Mouse (Mus musculus): ENCODE results near the gene Gm10198.

Gene Gm10198

DNA sequence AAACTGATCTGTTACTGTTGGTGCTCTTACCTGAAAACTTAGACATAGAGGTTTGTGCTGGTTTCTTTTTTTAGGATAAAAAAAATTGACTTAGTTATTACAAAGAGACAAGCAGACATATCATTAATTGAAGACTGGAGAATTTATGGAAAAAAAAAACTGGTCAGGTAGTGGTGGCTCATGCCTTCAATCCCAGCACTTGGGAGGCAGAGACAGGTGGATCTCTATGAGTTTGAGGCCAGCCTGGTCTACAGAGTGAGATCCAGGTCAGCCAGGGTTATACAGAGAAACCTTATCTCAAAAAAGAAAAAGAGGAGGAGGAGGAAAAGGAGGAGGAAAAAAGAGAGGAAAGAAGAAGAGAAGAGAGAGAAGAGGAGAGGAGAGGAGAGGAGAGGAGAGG lies at the start of gene Gm10198:
Gm10198 (plus strand) TSS at position 301 of the 400 bp plus-strand sequence.
- DNase-seq (ENCODE audit: low read depth): no peak

DNA sequence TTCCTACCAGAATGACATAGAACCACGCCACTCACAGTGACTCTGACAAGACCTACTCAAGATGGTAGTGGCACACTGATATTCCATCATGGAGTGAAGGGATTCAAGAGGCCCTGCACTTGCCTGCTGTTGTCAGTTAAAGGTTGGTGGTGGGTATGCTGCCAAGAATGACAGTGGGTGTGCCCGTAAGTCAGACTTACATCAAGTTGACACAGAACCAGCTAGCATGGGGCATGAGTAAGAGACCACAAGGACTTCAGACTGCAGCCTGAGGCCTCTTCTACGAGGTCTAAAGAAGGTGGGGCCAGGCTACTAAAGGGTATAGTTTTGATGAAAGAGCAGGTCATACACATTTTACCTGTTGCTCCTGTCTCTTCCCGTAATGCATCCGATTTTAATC lies 47.3 kb upstream of the Gm10198 start:
- no peak for DNase-seq (ENCODE audit: low read depth)

DNA sequence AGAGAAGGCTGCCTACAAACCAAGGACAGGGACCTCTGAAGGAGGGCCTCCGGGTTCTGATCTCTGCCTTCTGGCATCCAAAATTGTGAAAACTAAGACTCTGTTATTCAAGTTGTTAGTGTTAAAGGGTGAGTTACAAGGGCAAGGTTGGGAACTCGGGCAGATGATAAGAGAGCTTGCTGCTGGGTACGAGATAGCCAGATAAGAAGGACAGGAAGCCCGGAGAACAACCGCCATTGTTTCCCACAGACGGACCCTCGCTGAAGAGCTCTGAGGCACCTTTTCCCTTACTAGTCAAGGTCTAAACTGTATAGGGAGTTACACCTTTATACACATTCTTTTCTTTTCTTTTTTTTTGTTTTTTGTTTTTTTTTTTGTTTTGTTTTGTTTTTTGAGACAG lies 39.8 kb upstream of the Gm10198 start:
- no peak for DNase-seq (ENCODE audit: low read depth)

DNA sequence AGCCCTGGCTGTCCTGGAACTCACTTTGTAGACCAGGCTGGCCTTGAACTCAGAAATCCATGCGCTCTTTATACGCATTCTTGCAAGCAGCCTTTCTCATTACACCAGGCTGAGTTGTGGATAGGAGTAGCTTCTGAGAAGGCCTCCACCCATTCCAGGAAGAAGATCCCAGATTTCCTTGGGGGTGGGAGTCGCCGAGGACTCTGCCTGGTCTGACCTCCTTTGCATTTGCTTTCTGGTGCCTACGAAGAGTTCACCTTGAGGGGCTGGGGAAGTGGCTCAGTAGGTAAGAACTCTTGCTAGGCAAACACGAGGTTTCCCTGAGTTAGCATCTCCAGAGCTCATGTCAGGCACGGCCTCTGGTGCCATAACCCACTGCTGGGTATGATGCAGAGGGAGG lies 39.4 kb upstream of the Gm10198 start:
- no peak for DNase-seq (ENCODE audit: low read depth)

DNA sequence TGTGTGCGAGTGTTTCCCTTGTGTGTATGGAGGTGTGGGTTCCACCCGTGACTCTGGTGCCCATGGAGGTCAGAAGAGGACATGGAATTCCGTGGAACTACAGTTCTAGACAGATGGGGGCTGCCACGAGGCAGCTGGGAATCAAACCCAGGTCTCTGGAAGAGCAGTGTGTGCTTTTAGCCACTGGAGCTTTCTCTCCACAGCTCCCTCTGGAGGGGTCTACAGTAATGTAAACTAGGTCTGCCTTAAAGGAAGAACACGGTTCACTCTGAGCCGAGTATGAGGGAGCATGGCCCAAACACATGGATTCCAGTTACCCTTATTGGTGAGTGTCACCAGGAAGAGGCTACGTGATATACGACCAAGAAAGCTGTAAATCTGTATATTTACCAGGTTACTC lies 38.6 kb upstream of the Gm10198 start:
- no peak for DNase-seq (ENCODE audit: low read depth)

DNA sequence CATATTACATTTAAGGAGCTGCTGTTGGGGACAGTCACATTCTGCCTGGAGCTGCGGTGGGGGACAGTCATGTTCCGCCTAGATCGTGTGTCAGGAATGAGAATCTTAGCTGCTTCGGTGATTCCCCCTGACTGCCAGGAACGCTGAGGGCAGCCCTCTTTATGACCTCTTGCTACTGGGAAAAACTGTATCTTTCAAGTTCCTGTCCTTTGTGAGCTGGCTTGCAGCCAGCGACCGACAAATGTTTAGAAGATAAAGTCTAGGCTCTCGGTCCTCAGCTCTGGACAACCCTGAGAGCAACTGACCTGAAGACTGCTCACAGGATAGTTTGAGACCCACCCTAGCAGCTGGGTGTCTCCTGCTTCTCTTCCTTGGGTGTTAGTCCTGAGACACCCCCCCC lies 37.3 kb upstream of the Gm10198 start:
- DNase-seq (ENCODE audit: low read depth): peak; percentile 69

DNA sequence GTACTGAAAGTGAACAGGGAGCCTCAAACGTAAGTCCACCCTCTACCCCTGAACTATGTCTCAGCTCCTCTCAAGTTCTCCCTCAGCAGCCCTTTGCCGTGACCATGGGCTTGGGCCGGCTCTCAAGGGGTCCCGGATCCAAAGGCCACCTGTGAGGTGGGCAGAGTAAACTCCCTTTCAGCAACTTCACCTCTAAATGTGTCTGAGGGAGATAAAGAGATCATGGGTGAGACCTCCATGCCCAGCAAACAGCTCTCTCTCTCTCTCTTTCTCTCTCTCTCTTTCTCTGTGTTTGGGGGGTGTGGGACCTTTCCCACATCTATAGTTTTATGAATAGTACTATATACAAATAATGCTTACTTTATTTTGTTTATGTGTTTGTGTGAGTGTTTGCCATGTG lies 36.2 kb upstream of the Gm10198 start:
- no peak for DNase-seq (ENCODE audit: low read depth)

DNA sequence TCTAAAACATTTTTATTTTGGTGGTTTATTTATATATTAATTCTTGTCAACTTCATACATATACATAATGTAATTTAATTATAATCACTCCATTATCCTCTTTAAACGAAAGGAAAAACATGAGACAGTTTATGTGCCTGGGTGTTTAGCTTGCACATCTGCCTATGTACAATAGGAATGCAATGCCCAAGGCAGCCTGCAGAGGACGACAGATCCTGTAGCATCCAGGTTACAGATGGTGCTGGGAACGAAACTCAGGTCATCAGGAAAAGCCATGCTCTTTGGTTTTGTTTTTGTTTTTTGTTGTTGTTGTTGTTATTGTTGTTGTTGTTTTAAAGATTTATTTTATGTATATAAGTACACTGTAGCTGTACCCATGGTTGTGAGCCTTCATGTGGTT lies 32.4 kb upstream of the Gm10198 start:
- DNase-seq (ENCODE audit: low read depth): no peak

DNA sequence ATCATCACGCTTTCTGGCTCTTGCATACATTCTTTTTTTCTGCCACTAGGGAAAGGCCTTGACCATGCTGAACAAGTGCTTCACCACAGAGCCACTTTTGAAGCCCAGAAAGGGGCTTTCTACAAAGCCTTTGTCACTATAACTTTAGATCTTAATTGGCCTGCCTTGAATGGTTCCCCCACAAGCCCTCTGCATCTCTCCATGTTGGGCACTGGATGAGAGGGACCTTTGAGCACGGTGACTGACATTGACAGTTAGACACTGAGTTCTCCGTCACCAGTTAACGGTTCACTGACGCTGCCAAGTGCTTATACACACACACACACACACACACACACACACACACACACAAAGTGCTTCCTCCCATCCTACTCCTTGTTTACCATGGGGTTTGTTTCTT lies 30.0 kb upstream of the Gm10198 start:
- DNase-seq (ENCODE audit: low read depth): no peak

DNA sequence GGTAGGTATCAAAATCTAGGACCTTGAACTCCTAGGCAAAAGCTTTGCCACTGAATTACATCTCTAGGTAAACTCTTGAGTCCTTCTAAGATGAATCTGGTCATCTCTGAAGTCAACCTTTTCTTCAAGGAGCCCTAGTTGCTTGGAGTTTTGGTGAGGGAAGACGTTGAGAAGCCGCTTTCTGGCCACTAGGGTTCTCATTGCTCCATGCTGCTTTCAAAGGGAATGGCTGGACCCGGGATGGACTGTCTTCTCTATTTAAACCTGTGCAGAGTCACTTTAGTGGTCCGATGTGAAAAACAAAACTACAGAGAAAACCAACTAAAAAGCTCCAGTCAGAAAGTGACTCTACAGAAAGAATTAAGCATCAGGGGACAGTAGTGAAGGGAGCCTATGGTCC lies 18.4 kb upstream of the Gm10198 start:
- DNase-seq (ENCODE audit: low read depth): no peak

DNA sequence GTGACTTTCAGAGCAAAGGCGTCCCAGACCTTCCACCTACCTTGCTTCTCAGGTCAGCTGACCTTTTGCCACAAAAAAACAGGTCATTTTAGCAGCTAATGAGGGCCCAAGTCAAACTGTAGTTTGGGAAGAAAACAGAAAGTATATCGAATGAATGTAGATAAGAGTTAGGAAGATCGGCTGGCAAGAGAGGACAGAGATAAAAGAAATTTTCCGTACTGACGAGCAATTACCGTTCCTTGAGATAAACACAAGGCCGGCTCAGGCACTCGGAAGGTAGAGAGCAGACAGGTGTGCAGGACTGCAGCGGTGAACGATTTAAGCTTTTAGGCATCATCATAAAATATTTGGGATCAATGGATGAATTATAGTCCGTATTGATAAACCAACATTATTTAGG lies 15.4 kb upstream of the Gm10198 start:
- no peak for DNase-seq (ENCODE audit: low read depth)

DNA sequence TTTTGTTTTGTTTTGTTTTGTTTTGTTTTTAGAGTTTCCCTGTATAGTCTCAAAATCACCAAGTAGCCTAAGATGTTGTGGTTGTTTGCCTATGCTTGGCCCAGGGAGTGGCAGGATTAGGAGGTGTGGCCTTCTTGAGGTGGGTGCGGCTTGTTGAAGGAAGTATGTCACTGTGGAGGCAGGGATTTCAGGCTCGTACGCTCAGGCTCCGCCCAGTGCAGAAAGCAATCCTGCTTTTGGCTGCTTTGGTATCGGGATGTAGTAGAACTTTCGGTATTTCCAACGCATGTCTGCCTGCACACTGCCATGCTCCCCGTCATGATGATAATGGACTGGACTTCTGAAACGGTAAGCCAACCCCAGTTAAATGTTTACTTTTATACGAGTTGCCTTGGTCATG lies 12.5 kb upstream of the Gm10198 start:
- DNase-seq (ENCODE audit: low read depth): no peak

DNA sequence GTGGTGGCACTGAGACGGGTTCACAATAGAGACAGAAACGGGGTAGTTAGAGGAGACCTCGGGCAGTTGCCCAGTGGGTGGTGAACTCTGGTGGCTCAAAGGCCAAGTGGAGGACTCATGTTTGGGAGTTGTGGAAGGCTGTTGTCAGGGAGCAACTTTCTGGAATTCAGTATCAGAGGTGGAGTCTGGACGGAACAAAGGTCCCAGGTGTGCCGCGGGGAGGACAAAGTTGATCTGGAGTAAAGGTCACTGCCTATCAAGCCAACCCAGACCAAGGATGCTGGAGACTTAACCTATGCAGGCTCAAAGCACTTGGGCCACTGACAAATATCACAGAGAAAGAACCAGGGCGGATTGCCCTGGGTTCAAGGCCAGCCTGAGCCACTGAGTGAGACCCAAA lies 5.5 kb downstream of the Gm10198 start:
- no peak for DNase-seq (ENCODE audit: low read depth)

DNA sequence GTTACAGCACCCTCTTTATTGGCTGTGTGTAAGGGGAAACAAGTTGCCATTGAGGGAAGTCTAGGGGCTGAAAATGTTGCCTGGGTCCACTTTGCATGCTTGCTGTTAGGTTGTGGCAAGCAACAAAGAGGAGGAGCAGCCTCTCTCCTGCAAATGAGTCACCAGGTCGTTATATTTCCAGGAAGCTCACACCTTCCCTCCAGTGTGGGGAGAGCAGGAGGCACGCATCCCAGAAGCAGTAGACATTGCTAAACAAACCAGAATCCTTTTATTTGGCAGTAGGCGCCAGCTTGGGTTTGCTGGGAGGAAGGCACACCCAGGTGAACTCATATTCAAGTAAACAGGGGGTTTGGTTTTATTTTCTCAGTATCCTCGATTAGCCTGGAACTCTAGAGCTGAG lies 8.8 kb downstream of the Gm10198 start:
- DNase-seq (ENCODE audit: low read depth): no peak

DNA sequence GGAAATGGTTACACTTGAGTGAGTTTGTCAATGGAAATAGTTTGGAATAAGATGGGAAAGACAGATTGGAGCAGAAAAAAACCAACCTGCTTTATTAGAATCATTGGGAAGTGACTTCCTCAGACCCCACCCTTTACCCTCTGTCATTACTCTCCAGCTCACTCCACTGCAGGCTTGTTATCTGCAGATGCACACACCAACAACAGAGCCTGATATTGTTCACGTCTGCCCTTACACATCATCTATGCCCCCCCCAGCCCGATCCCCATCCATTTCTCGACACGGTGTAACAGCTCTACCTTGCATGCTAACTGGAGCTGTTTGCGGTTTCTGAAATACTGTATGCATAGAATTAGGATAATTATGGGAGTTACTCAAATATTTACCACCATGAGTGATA lies 12.2 kb downstream of the Gm10198 start:
- DNase-seq (ENCODE audit: low read depth): peak; percentile 43

DNA sequence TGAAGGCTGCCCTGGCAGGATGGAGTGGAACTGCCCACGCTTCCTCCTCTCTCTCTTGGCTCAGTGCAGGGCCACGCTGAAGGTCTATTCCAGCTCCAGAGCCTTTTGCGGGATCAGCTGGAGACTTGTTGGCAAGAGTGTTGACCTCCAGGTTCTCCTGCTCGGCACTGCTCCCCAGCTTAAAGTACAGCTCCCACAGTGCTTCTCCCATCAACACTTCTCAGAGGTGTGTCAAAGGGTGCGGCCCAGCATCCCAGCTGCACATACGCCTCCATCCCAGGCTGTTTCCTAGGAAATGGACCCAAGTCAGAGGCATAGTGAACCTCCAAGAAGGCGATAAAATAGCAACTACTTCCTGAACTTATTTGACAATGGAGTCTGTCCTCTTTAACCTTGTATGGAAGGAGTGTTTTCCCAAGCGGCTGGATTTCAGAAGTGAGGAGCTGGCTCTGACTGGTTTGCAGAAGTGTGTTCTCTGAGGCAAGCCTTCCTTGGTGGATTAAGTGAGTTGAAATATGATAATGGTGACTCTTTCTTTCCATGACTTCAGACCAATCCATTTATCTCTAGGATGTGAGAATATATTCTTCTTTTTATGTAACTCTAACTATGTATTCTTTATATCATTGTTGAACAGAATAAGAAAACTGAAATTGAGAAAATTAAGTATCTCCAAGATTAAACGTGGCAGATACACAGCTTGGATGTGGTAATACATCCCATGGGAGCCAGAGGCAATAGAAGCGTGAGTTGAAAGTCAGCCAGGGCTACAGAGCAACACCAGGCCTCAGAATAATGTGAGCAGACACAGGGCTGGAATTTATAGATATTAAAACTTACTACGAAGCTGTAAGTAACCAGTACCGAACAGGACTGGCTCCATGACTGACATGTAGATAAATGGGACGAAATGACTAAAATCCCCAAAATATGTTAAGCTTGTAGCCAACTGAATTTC lies 23.9 kb downstream of the Gm10198 start:
- DNase-seq (ENCODE audit: low read depth): no peak

DNA sequence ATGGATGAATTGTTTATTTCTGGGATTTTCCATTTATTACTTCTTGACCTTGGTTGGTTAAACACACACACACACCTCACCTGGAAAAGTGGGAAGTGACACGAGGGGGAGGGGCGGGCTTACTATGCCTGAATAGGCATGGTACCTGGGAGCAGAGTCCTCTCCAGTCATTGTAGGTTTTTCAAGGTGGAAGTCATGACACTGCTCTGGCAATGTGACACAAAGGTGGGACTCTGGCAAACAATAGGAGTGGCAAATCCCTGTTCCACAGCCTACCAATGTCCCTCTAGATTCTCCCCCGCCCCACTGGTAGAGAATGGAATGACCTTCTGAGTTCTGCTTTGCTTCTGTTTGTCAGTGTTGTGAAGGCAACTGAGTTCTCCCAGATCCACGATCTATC lies 27.8 kb downstream of the Gm10198 start:
- no peak for DNase-seq (ENCODE audit: low read depth)

DNA sequence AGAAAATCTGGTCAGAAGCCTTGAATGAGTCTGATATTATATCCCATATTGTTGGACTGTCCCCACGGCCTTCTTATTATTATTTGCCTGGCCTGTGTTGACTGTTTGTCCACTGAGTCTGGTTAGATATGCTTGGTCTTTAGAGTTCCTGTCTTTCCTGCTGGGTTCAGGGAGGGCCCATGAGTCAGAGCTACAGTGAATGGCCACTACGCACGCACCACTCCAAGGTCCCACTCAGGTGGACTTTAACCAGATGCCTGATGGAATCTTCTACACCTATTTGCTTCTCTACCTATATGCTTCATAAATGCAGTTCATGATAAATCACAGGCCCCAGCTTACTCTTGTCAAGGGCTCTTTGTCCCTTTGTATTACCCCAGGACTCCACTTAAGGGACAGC lies 29.8 kb downstream of the Gm10198 start:
- no peak for DNase-seq (ENCODE audit: low read depth)

DNA sequence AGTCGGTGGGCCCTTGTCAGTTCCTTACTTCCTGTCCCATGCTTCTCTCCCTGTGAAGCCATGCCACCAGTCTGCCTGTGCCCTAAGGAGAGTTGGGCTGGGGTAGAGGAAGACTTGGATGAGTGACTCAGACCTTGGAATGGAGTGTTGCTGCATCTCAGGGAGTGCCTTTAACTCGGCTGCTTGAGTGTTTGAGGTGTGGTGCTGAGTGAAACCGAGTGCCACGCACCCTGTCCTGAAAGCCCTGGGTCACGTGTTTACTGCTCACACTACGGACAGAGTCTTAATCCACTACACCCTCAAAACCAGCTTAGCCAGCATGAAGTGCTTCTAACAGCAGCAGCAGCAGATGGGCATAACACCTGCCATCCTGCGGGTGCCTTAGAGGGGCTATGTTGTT lies 30.5 kb downstream of the Gm10198 start:
- DNase-seq (ENCODE audit: low read depth): no peak

DNA sequence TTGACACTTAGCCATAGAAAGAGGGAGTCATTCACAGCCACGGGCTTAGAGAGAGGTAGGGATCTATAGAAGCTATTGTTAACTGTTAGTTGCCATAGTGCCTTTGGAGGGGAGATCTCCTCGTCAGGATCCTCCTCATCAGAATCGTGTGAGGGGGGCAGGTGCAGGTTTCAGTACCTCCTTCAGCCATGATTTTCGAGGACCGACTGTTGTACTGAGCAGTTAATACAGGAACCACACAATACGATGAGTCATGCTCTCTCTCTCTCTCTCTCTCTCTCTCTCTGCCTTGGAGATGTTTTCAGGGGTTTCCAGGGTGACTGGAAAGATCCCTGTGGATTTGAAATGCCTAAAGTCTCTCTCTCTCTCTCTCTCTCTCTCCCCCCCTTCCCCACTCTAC lies 31.5 kb downstream of the Gm10198 start:
- DNase-seq (ENCODE audit: low read depth): no peak

DNA sequence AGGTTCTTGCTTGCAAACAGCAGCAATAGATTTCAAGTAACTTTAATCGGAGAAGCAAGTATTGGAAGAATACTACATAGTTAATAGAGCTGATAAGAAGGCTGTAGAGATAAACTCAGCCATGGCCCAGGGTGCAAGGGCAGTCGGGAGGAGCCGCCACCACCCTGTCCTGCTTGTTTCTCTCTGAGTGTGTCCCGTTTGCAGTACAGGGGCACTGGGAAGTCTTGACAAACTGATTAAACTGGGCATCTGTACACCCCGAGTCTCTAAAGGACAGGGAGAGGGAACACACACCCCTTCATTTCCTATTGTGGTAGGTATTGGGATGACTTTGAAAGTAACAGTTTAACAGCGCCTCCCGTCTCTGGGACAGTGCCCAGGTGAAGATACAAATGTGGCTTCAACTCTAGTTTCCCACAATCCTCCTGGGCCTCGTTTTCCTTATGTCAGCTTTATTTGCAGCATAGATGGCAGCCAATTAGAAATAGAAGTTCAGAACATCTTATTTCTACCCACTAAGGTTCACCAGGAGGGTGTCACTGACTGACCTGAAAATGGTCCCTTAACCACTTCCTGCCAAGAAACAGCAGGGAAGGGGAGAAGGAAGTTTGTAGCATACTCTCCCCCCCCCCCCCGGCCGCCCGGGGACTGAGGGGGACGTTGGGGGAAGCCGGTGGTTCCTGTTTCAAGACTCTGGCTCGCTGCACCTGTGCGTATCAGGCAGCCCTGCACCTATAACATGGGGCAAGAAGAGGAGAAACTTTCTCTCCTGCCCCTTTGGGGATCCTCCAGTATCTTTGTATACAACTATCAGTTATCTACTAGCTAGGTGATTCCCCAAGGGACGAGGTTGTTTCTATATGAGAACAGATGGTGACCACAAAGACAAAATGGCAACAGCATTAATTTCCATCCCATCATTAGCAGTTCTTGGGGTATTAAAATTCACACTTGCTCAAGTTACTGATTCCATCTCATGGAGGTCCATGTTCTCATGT lies 41.9 kb downstream of the Gm10198 start:
- DNase-seq (ENCODE audit: low read depth): no peak

DNA sequence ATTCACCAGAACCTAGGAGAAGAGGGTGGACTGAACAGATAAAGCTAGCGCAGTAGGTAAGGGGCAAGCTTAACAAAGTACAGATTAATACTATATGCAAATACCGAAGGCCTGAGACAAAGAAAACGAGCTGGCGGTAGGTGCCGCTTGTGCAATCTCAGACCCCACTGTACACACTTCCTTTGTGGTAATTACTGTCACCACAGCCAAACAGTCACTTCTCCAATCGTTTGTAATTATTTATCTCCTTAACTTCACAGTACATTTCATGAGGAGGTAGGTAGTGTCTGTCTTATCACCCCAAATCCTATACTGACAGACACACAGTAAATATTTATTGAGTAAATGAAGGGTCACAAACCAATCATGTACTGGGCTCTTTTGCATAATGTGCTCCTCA lies 47.7 kb downstream of the Gm10198 start:
- no peak for DNase-seq (ENCODE audit: low read depth)
